ENCODE assay signal across 20 mouse cellular contexts in the genomic region with DNA sequence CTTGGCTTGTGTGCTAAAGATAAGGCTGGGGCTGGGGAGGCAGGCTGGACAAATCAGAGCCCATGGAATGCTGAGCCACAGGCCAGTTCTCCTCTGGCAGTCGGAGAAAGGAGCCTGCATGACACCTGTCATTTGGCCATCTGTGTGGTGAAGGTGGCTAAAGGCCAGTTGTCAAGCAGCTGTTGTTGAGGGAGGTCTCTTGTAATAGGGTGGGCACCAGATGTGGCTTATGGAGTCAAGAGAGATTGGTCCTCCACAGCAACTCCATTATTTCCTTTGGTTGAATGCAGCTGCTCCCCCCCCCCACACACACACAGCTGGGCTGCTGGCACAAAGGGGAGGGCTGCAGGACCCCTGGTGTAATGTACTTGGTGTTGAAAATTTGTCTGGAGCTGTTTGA.
DNase-seq lines count a peak whose midpoint lies in the region; ATAC-seq and TF ChIP-seq lines count a peak whose summit lies in the region.
"Had no signal": no experiment of that assay in that cellular context is flagged by ENCODE, and none has a peak within 500 bp of the region (broad histone marks: within the 10 kb centered on the region; RNA-seq: fewer than 3 reads in every experiment).

No protein-coding gene starts in this region.

- 54% methylated on average over 1 of the region's 1 CpGs for WGBS in hindbrain, postnatal 0 days
- 68% methylated on average over 1 of the region's 1 CpGs for WGBS in hindbrain, embryonic 11.5 days
- WGBS in liver, embryonic 16.5 days (ENCODE audit: insufficient replicate concordance): 45% methylated on average over 1 of the region's 1 CpGs
- WGBS in limb, embryonic 14.5 days: 17% methylated on average over 1 of the region's 1 CpGs

- 0 out of 2 replicates have a peak, but pooled peaks have one; percentile 18 for ATAC-seq in hindbrain, postnatal 0 days
- ATAC-seq in hindbrain, embryonic 11.5 days (ENCODE audit: low FRiP score): no peak
- ATAC-seq in liver, embryonic 16.5 days (ENCODE audit: low read depth): no peak
- ATAC-seq in limb, embryonic 14.5 days (ENCODE audit: low FRiP score, low read depth): peak; percentile 36; the same call in 1 of the 2 replicates
- no peak for ATAC-seq in megakaryocyte, adult 5-6 weeks (ENCODE audit: poor library complexity, severe bottlenecking)
- ATAC-seq: forebrain, embryonic 13.5 days; forebrain, postnatal 0 days had no signal

- TF ChIP-seq CTCF in hindbrain, postnatal 0 days (IDR thresholded peaks at IDR 0.05; ENCODE audit: low read depth): no peak

- H3K4me1 ChIP-seq in hindbrain, postnatal 0 days (ENCODE audit: insufficient read depth, low read length): 0 out of 2 replicates have a peak, but pooled peaks cover 4% of the 10 kb centered on the region
- H3K4me1 ChIP-seq in hindbrain, embryonic 11.5 days (replicated peaks; ENCODE audit: control insufficient read depth, insufficient read depth, low read length): no peaks in the 10 kb centered on the region; the same call in 1 of the 2 replicates
- peaks cover 42% of the 10 kb centered on the region for H3K4me1 ChIP-seq in liver, embryonic 16.5 days (ENCODE audit: control insufficient read depth, low read depth, low read length)
- H3K4me1 ChIP-seq in limb, embryonic 14.5 days (ENCODE audit: control insufficient read depth, insufficient read depth, low read length): peaks cover 23% of the 10 kb centered on the region

- H3K9me3 ChIP-seq in hindbrain, postnatal 0 days (ENCODE audit: low read length): no peaks in the 10 kb centered on the region
- no peaks in the 10 kb centered on the region for H3K9me3 ChIP-seq in hindbrain, embryonic 11.5 days (ENCODE audit: control insufficient read depth, low read length)
- peaks cover 5% of the 10 kb centered on the region; the same call in 1 of the 2 replicates for H3K9me3 ChIP-seq in liver, embryonic 16.5 days (replicated peaks; ENCODE audit: control insufficient read depth, low read length)
- no peaks in the 10 kb centered on the region for H3K9me3 ChIP-seq in limb, embryonic 14.5 days (ENCODE audit: control insufficient read depth, low read length)
- H3K9me3 ChIP-seq: embryonic facial prominence, embryonic 12.5 days; forebrain, embryonic 13.5 days had no signal

- no peak overlapping the region for H3K27ac ChIP-seq in hindbrain, postnatal 0 days
- no peak overlapping the region for H3K27ac ChIP-seq in hindbrain, embryonic 11.5 days (ENCODE audit: low read depth, low read length)
- 0 out of 2 replicates have a peak overlapping the region, but pooled peaks have one; percentile 17 for H3K27ac ChIP-seq in liver, embryonic 16.5 days (ENCODE audit: low read length)
- no peak overlapping the region for H3K27ac ChIP-seq in limb, embryonic 14.5 days (replicated peaks; ENCODE audit: low read depth, low read length)
- H3K27ac ChIP-seq: embryonic facial prominence, embryonic 12.5 days; forebrain, embryonic 13.5 days; gastrocnemius, adult 2 months; heart, embryonic 13.5 days; hindbrain, embryonic 13.5 days had no signal

- TF ChIP-seq POLR2A in limb, embryonic 14.5 days (IDR thresholded peaks at IDR 0.05; ENCODE audit: borderline replicate concordance, extremely low read depth, insufficient read depth, insufficient read length): no peak

- no peak for DNase-seq in hindbrain, postnatal 0 days (ENCODE audit: low spot score)
- DNase-seq in hindbrain, embryonic 11.5 days (ENCODE audit: low spot score): no peak
- DNase-seq in liver: no peak
- DNase-seq in limb, embryonic 14.5 days (ENCODE audit: low spot score): peak; percentile 42
- DNase-seq in adrenal gland, postnatal 25 days: no peak
- DNase-seq: adrenal gland, adult 2 months; cerebellum, adult 11 months; cerebellum, adult 8-10 months; cerebellum, postnatal 14 days; embryo, embryonic 11 days; forebrain, postnatal 0 days; gastrocnemius, adult 2 months; gastrocnemius, postnatal 25 days; heart, postnatal 4 days had no signal

- H3K36me3 ChIP-seq in hindbrain, postnatal 0 days (ENCODE audit: insufficient read depth, low read length): no peaks in the 10 kb centered on the region
- H3K36me3 ChIP-seq in hindbrain, embryonic 11.5 days (ENCODE audit: control insufficient read depth, insufficient read depth, low read length): no peaks in the 10 kb centered on the region
- no peaks in the 10 kb centered on the region for H3K36me3 ChIP-seq in liver, embryonic 16.5 days (ENCODE audit: control insufficient read depth, insufficient read depth)
- H3K36me3 ChIP-seq in limb, embryonic 14.5 days (ENCODE audit: control insufficient read depth, insufficient read depth, low read length): no peaks in the 10 kb centered on the region
- H3K36me3 ChIP-seq: embryonic facial prominence, embryonic 12.5 days; heart, embryonic 13.5 days; hindbrain, embryonic 13.5 days had no signal

- no peak overlapping the region for H3K9ac ChIP-seq in hindbrain, postnatal 0 days (replicated peaks; ENCODE audit: low read length)
- H3K9ac ChIP-seq in hindbrain, embryonic 11.5 days (ENCODE audit: low read depth, low read length): no peak overlapping the region
- no peak overlapping the region for H3K9ac ChIP-seq in liver, embryonic 16.5 days (ENCODE audit: low read depth, low read length)
- no peak overlapping the region for H3K9ac ChIP-seq in limb, embryonic 14.5 days (ENCODE audit: low read depth, low read length, severe bottlenecking)
- H3K9ac ChIP-seq: embryonic facial prominence, embryonic 12.5 days; forebrain, embryonic 13.5 days; forebrain, postnatal 0 days; heart, embryonic 13.5 days; hindbrain, embryonic 13.5 days had no signal

- no peak overlapping the region for H3K4me2 ChIP-seq in hindbrain, postnatal 0 days (ENCODE audit: low read depth, low read length)
- H3K4me2 ChIP-seq in hindbrain, embryonic 11.5 days (replicated peaks; ENCODE audit: low read depth, low read length): no peak overlapping the region
- no peak overlapping the region for H3K4me2 ChIP-seq in liver, embryonic 16.5 days (ENCODE audit: low read depth, low read length)
- no peak overlapping the region for H3K4me2 ChIP-seq in limb, embryonic 14.5 days (replicated peaks; ENCODE audit: low read depth, low read length, severe bottlenecking)
- H3K4me2 ChIP-seq: embryonic facial prominence, embryonic 12.5 days; forebrain, embryonic 13.5 days; heart, embryonic 13.5 days; hindbrain, embryonic 13.5 days had no signal

- H3K4me3 ChIP-seq in hindbrain, postnatal 0 days (ENCODE audit: low read length): no peak overlapping the region
- H3K4me3 ChIP-seq in hindbrain, embryonic 11.5 days (ENCODE audit: low read depth, low read length): no peak overlapping the region
- H3K4me3 ChIP-seq in liver, embryonic 16.5 days (ENCODE audit: low read depth, low read length): no peak overlapping the region
- no peak overlapping the region for H3K4me3 ChIP-seq in limb, embryonic 14.5 days (replicated peaks; ENCODE audit: low read length)
- H3K4me3 ChIP-seq: embryonic facial prominence, embryonic 12.5 days; forebrain, embryonic 13.5 days; gastrocnemius, adult 2 months; heart, embryonic 13.5 days; hindbrain, embryonic 13.5 days had no signal

- H3K27me3 ChIP-seq in hindbrain, postnatal 0 days (ENCODE audit: insufficient read depth, low read length): no peaks in the 10 kb centered on the region
- no peaks in the 10 kb centered on the region; the same call in 1 of the 2 replicates for H3K27me3 ChIP-seq in hindbrain, embryonic 11.5 days (ENCODE audit: control insufficient read depth, insufficient read depth, low read length)
- no peaks in the 10 kb centered on the region for H3K27me3 ChIP-seq in liver, embryonic 16.5 days (ENCODE audit: control insufficient read depth, insufficient read depth, low read depth, low read length)
- H3K27me3 ChIP-seq in limb, embryonic 14.5 days (ENCODE audit: control insufficient read depth, insufficient read depth, low read length): no peaks in the 10 kb centered on the region
- H3K27me3 ChIP-seq: embryonic facial prominence, embryonic 12.5 days; forebrain, embryonic 13.5 days; heart, embryonic 13.5 days had no signal

Comparison
In these comparisons a context has a peak if more than half of its experiments do, and no peak if none do; other contexts are left out.
1. ATAC-seq: peak in hindbrain, postnatal 0 days (single experiment) and limb, embryonic 14.5 days (single experiment); none in hindbrain, embryonic 11.5 days (single experiment), liver, embryonic 16.5 days (single experiment) and megakaryocyte, adult 5-6 weeks (single experiment).